10 mouse cellular contexts compared by ENCODE assay signal in genomic region chr16:58136144-58136905, GRCm38 (mm10).
A peak's percentile ranks its signal among the peaks of the same experiment; 100 is the strongest.
DNase-seq lines count a peak whose midpoint lies in the region; ATAC-seq and TF ChIP-seq lines count a peak whose summit lies in the region.
"Had no signal": no experiment of that assay in that cellular context is flagged by ENCODE, and none has a peak within 500 bp of the region (broad histone marks: within the 10 kb centered on the region; RNA-seq: fewer than 3 reads in every experiment).

No protein-coding gene starts in this region.

- no peaks in the 10 kb centered on the region for H3K9me3 ChIP-seq in forebrain, embryonic 12.5 days
- no peaks in the 10 kb centered on the region for H3K9me3 ChIP-seq in hindbrain, embryonic 16.5 days (ENCODE audit: control insufficient read depth, low read length)
- H3K9me3 ChIP-seq in neural tube, embryonic 15.5 days (replicated peaks) = no peaks in the 10 kb centered on the region
- H3K9me3 ChIP-seq: heart, embryonic 13.5 days; liver, embryonic 13.5 days had no signal

- H3K9ac ChIP-seq in forebrain, embryonic 12.5 days = no peak overlapping the region
- H3K9ac ChIP-seq in hindbrain, embryonic 16.5 days (ENCODE audit: low read depth, low read length) = no peak overlapping the region
- no peak overlapping the region for H3K9ac ChIP-seq in neural tube, embryonic 15.5 days (replicated peaks)
- H3K9ac ChIP-seq: heart, embryonic 13.5 days; liver, embryonic 13.5 days had no signal

- H3K4me1 ChIP-seq in forebrain, embryonic 12.5 days = no peaks in the 10 kb centered on the region
- no peaks in the 10 kb centered on the region for H3K4me1 ChIP-seq in hindbrain, embryonic 16.5 days (ENCODE audit: control insufficient read depth, insufficient read depth, low read depth, low read length)
- peaks cover 5% of the 10 kb centered on the region for H3K4me1 ChIP-seq in neural tube, embryonic 15.5 days
- H3K4me1 ChIP-seq: heart, embryonic 13.5 days; liver, embryonic 13.5 days had no signal

- intact Hi-C loops in left cerebral cortex, adult 2 months (cut with DNase I) = no loop called here

- H3K27ac ChIP-seq in left cerebral cortex, adult 2 months = no peak overlapping the region
- H3K27ac ChIP-seq in forebrain, embryonic 12.5 days = no peak overlapping the region
- H3K27ac ChIP-seq in hindbrain, embryonic 16.5 days (ENCODE audit: low read depth, low read length) = no peak overlapping the region
- H3K27ac ChIP-seq in neural tube, embryonic 15.5 days (replicated peaks) = no peak overlapping the region
- H3K27ac ChIP-seq: heart, embryonic 13.5 days; liver, embryonic 13.5 days had no signal

- no peak for TF ChIP-seq CTCF in left cerebral cortex, adult 2 months (IDR thresholded peaks at IDR 0.05)

- 47% methylated on average over 12 of the region's 12 CpGs for WGBS in forebrain, embryonic 12.5 days
- WGBS in hindbrain, embryonic 16.5 days = 25% methylated on average over 12 of the region's 12 CpGs
- 29% methylated on average over 12 of the region's 12 CpGs for WGBS in neural tube, embryonic 15.5 days

- peak; percentile 76; the same call in 1 of the 2 replicates for ATAC-seq in forebrain, embryonic 12.5 days (ENCODE audit: low FRiP score)
- peak; percentile 96 for ATAC-seq in hindbrain, embryonic 16.5 days
- peak; percentile 55; the same call in 1 of the 2 replicates for ATAC-seq in neural tube, embryonic 15.5 days (ENCODE audit: low FRiP score)
- no peak for ATAC-seq in erythroid progenitor cell, adult 5-6 weeks (replicated peaks; ENCODE audit: low FRiP score, poor library complexity, severe bottlenecking)

- H3K27me3 ChIP-seq in forebrain, embryonic 12.5 days = no peaks in the 10 kb centered on the region
- H3K27me3 ChIP-seq in hindbrain, embryonic 16.5 days (replicated peaks; ENCODE audit: control insufficient read depth, insufficient read depth, low read length) = no peaks in the 10 kb centered on the region
- H3K27me3 ChIP-seq in neural tube, embryonic 15.5 days (replicated peaks) = no peaks in the 10 kb centered on the region
- H3K27me3 ChIP-seq: heart, embryonic 13.5 days; liver, embryonic 13.5 days had no signal

- H3K4me3 ChIP-seq in left cerebral cortex, adult 2 months = peak overlapping the region; percentile 22; the same call in 1 of the 2 replicates
- no peak overlapping the region for H3K4me3 ChIP-seq in forebrain, embryonic 12.5 days (replicated peaks)
- no peak overlapping the region for H3K4me3 ChIP-seq in hindbrain, embryonic 16.5 days (ENCODE audit: low read length)
- peak overlapping the region; percentile 9 for H3K4me3 ChIP-seq in neural tube, embryonic 15.5 days (replicated peaks)
- H3K4me3 ChIP-seq: heart, embryonic 13.5 days; liver, embryonic 13.5 days had no signal

- no peak for DNase-seq in left cerebral cortex, adult 2 months (ENCODE audit: extremely low spot score in 1 of 2, low spot score in 2 of 2)
- DNase-seq in left cerebral cortex, adult 11 months (ENCODE audit: low spot score) = no peak
- no peak for DNase-seq in ovary, postnatal 36 days (ENCODE audit: low spot score)
- DNase-seq: liver, embryonic 13.5 days; thymus, postnatal 25 days had no signal

- no peak overlapping the region for H3K4me2 ChIP-seq in forebrain, embryonic 12.5 days
- peak overlapping the region; percentile 27 for H3K4me2 ChIP-seq in hindbrain, embryonic 16.5 days (ENCODE audit: low read length)
- peak overlapping the region; percentile 43 for H3K4me2 ChIP-seq in neural tube, embryonic 15.5 days
- H3K4me2 ChIP-seq: heart, embryonic 13.5 days; liver, embryonic 13.5 days had no signal

- H3K36me3 ChIP-seq in forebrain, embryonic 12.5 days (replicated peaks) = no peaks in the 10 kb centered on the region
- H3K36me3 ChIP-seq in hindbrain, embryonic 16.5 days (ENCODE audit: control insufficient read depth, insufficient read depth, low read length) = no peaks in the 10 kb centered on the region
- no peaks in the 10 kb centered on the region for H3K36me3 ChIP-seq in neural tube, embryonic 15.5 days
- H3K36me3 ChIP-seq: heart, embryonic 13.5 days; liver, embryonic 13.5 days had no signal

Comparison
In these comparisons a context has a peak if more than half of its experiments do, and no peak if none do; other contexts are left out.
1. H3K4me3 ChIP-seq: peak in left cerebral cortex, adult 2 months (single experiment) and neural tube, embryonic 15.5 days (single experiment); none in forebrain, embryonic 12.5 days (single experiment) and hindbrain, embryonic 16.5 days (single experiment).